ENCODE assay signal across 8 mouse cellular contexts in genomic region chr7:19663940-19664339, GRCm38 (mm10). TPM values are rescaled to one million over a fixed set of nuclear protein-coding genes. Genes with fewer than 3 reads are reported as not detected.
DNase-seq lines count a peak whose midpoint lies in the region; ATAC-seq and TF ChIP-seq lines count a peak whose summit lies in the region.

No protein-coding gene starts in this region.

- H3K9me3 ChIP-seq in heart, embryonic 11.5 days (replicated peaks; ENCODE audit: control insufficient read depth, low read length): no peaks in the 10 kb centered on the region
- H3K9me3 ChIP-seq in ES-Bruce4 (replicated peaks; ENCODE audit: control insufficient read depth, insufficient read depth, low read length, poor library complexity, severe bottlenecking): no peaks in the 10 kb centered on the region
- no peaks in the 10 kb centered on the region for H3K9me3 ChIP-seq in erythroblast, embryonic 14.5 days (ENCODE audit: control insufficient read depth, low read length)
- H3K9me3 ChIP-seq in limb, embryonic 14.5 days (ENCODE audit: control insufficient read depth, low read length): no peaks in the 10 kb centered on the region
- no peaks in the 10 kb centered on the region for H3K9me3 ChIP-seq in stomach, embryonic 15.5 days

- no peak overlapping the region for H3K27ac ChIP-seq in heart, embryonic 11.5 days (ENCODE audit: low read depth, low read length)
- H3K27ac ChIP-seq in ES-Bruce4 (ENCODE audit: insufficient read depth, low read length): no peak overlapping the region
- no peak overlapping the region for H3K27ac ChIP-seq in limb, embryonic 14.5 days (replicated peaks; ENCODE audit: low read depth, low read length)
- H3K27ac ChIP-seq in stomach, embryonic 15.5 days: 0 out of 2 replicates have a peak overlapping the region, but pooled peaks have one; percentile 96

- 12% methylated on average over 8 of the region's 8 CpGs for WGBS in heart, embryonic 11.5 days (ENCODE audit: insufficient replicate concordance)
- 13% methylated on average over 8 of the region's 8 CpGs for WGBS in limb, embryonic 14.5 days
- 10% methylated on average over 8 of the region's 8 CpGs for WGBS in stomach, embryonic 15.5 days

- no peak for TF ChIP-seq CTCF in ES-Bruce4 (IDR thresholded peaks at IDR 0.05; ENCODE audit: low read depth, low read length)

- no peak for TF ChIP-seq EP300 in ES-Bruce4 (IDR thresholded peaks at IDR 0.05; ENCODE audit: insufficient read depth, low read depth, low read length)

- peak overlapping the region; percentile 79 for H3K4me2 ChIP-seq in heart, embryonic 11.5 days
- peak overlapping the region; percentile 87 for H3K4me2 ChIP-seq in limb, embryonic 14.5 days (replicated peaks; ENCODE audit: low read depth, low read length, severe bottlenecking)
- peak overlapping the region; percentile 83 for H3K4me2 ChIP-seq in stomach, embryonic 15.5 days

- intact Hi-C loops in heart, postnatal 14 days (cut with DNase I): no loop called here

- TF ChIP-seq POLR2A in ES-Bruce4 (IDR thresholded peaks at IDR 0.05; ENCODE audit: insufficient read depth, low read length): no peak
- TF ChIP-seq POLR2A in limb, embryonic 14.5 days (IDR thresholded peaks at IDR 0.05; ENCODE audit: borderline replicate concordance, extremely low read depth, insufficient read depth, insufficient read length): no peak

- 0 out of 2 replicates have a peak, but pooled peaks cover 2% of the 10 kb centered on the region for H3K36me3 ChIP-seq in heart, embryonic 11.5 days (ENCODE audit: control insufficient read depth, insufficient read depth, low read length)
- peaks cover 9% of the 10 kb centered on the region for H3K36me3 ChIP-seq in ES-Bruce4 (ENCODE audit: control insufficient read depth, insufficient read depth, low read length, poor library complexity, severe bottlenecking)
- H3K36me3 ChIP-seq in erythroblast, embryonic 14.5 days (ENCODE audit: control insufficient read depth): peaks cover 44% of the 10 kb centered on the region
- H3K36me3 ChIP-seq in limb, embryonic 14.5 days (ENCODE audit: control insufficient read depth, insufficient read depth, low read length): peaks cover 21% of the 10 kb centered on the region
- 0 out of 2 replicates have a peak, but pooled peaks cover 6% of the 10 kb centered on the region for H3K36me3 ChIP-seq in stomach, embryonic 15.5 days

- DNase-seq in heart, postnatal 14 days: no peak
- DNase-seq in limb, embryonic 14.5 days (ENCODE audit: low spot score): no peak
- DNase-seq in gastrocnemius, postnatal 10 days: no peak
- DNase-seq in adrenal gland, adult 18-20 months (ENCODE audit: low spot score in 2 of 2): no peak

- no peaks in the 10 kb centered on the region for H3K27me3 ChIP-seq in heart, embryonic 11.5 days (ENCODE audit: control insufficient read depth, insufficient read depth, low read length)
- no peaks in the 10 kb centered on the region for H3K27me3 ChIP-seq in ES-Bruce4 (ENCODE audit: control insufficient read depth, insufficient read depth, low read length, poor library complexity, severe bottlenecking)
- no peaks in the 10 kb centered on the region for H3K27me3 ChIP-seq in erythroblast, embryonic 14.5 days (ENCODE audit: control insufficient read depth)
- H3K27me3 ChIP-seq in limb, embryonic 14.5 days (ENCODE audit: control insufficient read depth, insufficient read depth, low read length): no peaks in the 10 kb centered on the region
- no peaks in the 10 kb centered on the region for H3K27me3 ChIP-seq in stomach, embryonic 15.5 days (replicated peaks)

- H3K4me3 ChIP-seq in heart, embryonic 11.5 days (ENCODE audit: low read depth, low read length): peak overlapping the region; percentile 100
- H3K4me3 ChIP-seq in ES-Bruce4 (ENCODE audit: low read depth, low read length): peak overlapping the region; percentile 99
- H3K4me3 ChIP-seq in erythroblast, embryonic 14.5 days (replicated peaks): peak overlapping the region; percentile 93
- peak overlapping the region; percentile 100 for H3K4me3 ChIP-seq in limb, embryonic 14.5 days (replicated peaks; ENCODE audit: low read length)
- peak overlapping the region; percentile 100 for H3K4me3 ChIP-seq in stomach, embryonic 15.5 days (replicated peaks)

- no peak for ATAC-seq in heart, embryonic 11.5 days (replicated peaks; ENCODE audit: insufficient number of reproducible peaks, low FRiP score, low TSS enrichment)
- ATAC-seq in limb, embryonic 14.5 days (ENCODE audit: low FRiP score, low read depth): no peak
- ATAC-seq in stomach, embryonic 15.5 days (ENCODE audit: insufficient read depth, low FRiP score, low read depth): no peak

- H3K9ac ChIP-seq in heart, embryonic 11.5 days (ENCODE audit: low read depth, low read length): peak overlapping the region; percentile 99
- H3K9ac ChIP-seq in ES-Bruce4 (ENCODE audit: low read depth, poor library complexity, severe bottlenecking): peak overlapping the region; percentile 99
- peak overlapping the region; percentile 97 for H3K9ac ChIP-seq in limb, embryonic 14.5 days (ENCODE audit: low read depth, low read length, severe bottlenecking)
- peak overlapping the region; percentile 99 for H3K9ac ChIP-seq in stomach, embryonic 15.5 days

- peaks cover 17% of the 10 kb centered on the region for H3K4me1 ChIP-seq in heart, embryonic 11.5 days (ENCODE audit: control insufficient read depth, insufficient read depth, low read length)
- H3K4me1 ChIP-seq in ES-Bruce4 (ENCODE audit: control insufficient read depth, insufficient read depth, low read length): no peaks in the 10 kb centered on the region
- H3K4me1 ChIP-seq in erythroblast, embryonic 14.5 days (ENCODE audit: control insufficient read depth): peaks cover 46% of the 10 kb centered on the region
- H3K4me1 ChIP-seq in limb, embryonic 14.5 days (ENCODE audit: control insufficient read depth, insufficient read depth, low read length): peaks cover 10% of the 10 kb centered on the region
- H3K4me1 ChIP-seq in stomach, embryonic 15.5 days: peaks cover 17% of the 10 kb centered on the region

RNA-seq across cellular contexts. Expression of gene Clptm1, which starts 0.9 kb away (rescaled TPM):
- 86.8 and 89.4 TPM in 2 replicates for polyA plus RNA-seq in heart, embryonic 11.5 days (2014; fragmentation: Nextera tagmentation; extraction: Ambion mirVana)
- 10 to 100 TPM; 80.2 to 82.8 TPM for total RNA-seq in heart, postnatal 14 days (2021)
- polyA plus RNA-seq in ES-Bruce4 (2011; ENCODE audit: insufficient read depth, insufficient read length, low read depth, missing spikeins): 49.6 and 52.7 TPM in 2 replicates
- 15.2 and 16.7 TPM in 2 replicates for polyA plus RNA-seq in erythroblast, embryonic 14.5 days (2012)
- polyA plus RNA-seq in limb, embryonic 14.5 days (2012; rRNA removed): 68.8 and 85.9 TPM in 2 replicates
- 90.2 and 95.4 TPM in 2 replicates for polyA plus RNA-seq in limb, embryonic 14.5 days (2014; fragmentation: Nextera tagmentation; extraction: Ambion mirVana)
- polyA plus RNA-seq in stomach, embryonic 15.5 days (2015; fragmentation: Nextera tagmentation; extraction: Ambion mirVana): 79.7 and 85.8 TPM in 2 replicates
- 10 to 100 TPM; 45.7 to 48.2 TPM for total RNA-seq in gastrocnemius, postnatal 10 days (2021)
- 100 to 1,000 TPM; 136 to 157 TPM for total RNA-seq in adrenal gland, adult 18-20 months (2021)

RNA-seq across cellular contexts. Expression of gene Apoc2, which starts 13.8 kb away (rescaled TPM):
- 4.9 TPM in 1 of 2 replicates, not detected in the other for polyA plus RNA-seq in heart, embryonic 11.5 days (2014; fragmentation: Nextera tagmentation; extraction: Ambion mirVana)
- total RNA-seq in heart, postnatal 14 days (2021): under 1 TPM; 0.41 to 0.55 TPM
- polyA plus RNA-seq in ES-Bruce4 (2011; ENCODE audit: insufficient read depth, insufficient read length, low read depth, missing spikeins): 1.2 TPM in 1 of 2 replicates, not detected in the other
- polyA plus RNA-seq in erythroblast, embryonic 14.5 days (2012): 0.32 and 0.99 TPM in 2 replicates
- 1.2 and 1.4 TPM in 2 replicates for polyA plus RNA-seq in limb, embryonic 14.5 days (2012; rRNA removed)
- polyA plus RNA-seq in limb, embryonic 14.5 days (2014; fragmentation: Nextera tagmentation; extraction: Ambion mirVana): 1.5 TPM in 1 of 2 replicates, not detected in the other
- polyA plus RNA-seq in stomach, embryonic 15.5 days (2015; fragmentation: Nextera tagmentation; extraction: Ambion mirVana): 47.3 and 98.1 TPM in 2 replicates
- under 1 TPM in 1 of 2 experiments, not detected in 1; 0.61 TPM for total RNA-seq in gastrocnemius, postnatal 10 days (2021)
- total RNA-seq in adrenal gland, adult 18-20 months (2021): 1 to 10 TPM; 1.1 to 2.1 TPM

RNA-seq across cellular contexts. Expression of gene Gm44805, which starts 17.3 kb away (rescaled TPM):
- 1.2 TPM in 1 of 2 replicates, not detected in the other for polyA plus RNA-seq in heart, embryonic 11.5 days (2014; fragmentation: Nextera tagmentation; extraction: Ambion mirVana)
- total RNA-seq in heart, postnatal 14 days (2021): not detected
- not detected in 2 replicates for polyA plus RNA-seq in ES-Bruce4 (2011; ENCODE audit: insufficient read depth, insufficient read length, low read depth, missing spikeins)
- not detected in 2 replicates for polyA plus RNA-seq in erythroblast, embryonic 14.5 days (2012)
- polyA plus RNA-seq in limb, embryonic 14.5 days (2012; rRNA removed): not detected in 2 replicates
- polyA plus RNA-seq in limb, embryonic 14.5 days (2014; fragmentation: Nextera tagmentation; extraction: Ambion mirVana): not detected in 2 replicates
- polyA plus RNA-seq in stomach, embryonic 15.5 days (2015; fragmentation: Nextera tagmentation; extraction: Ambion mirVana): 3.1 TPM in 1 of 2 replicates, not detected in the other
- not detected for total RNA-seq in gastrocnemius, postnatal 10 days (2021)
- total RNA-seq in adrenal gland, adult 18-20 months (2021): under 1 TPM in 1 of 2 experiments, not detected in 1; 0.50 TPM

RNA-seq across cellular contexts. Expression of gene Apoc4, which starts 17.3 kb away (rescaled TPM):
- polyA plus RNA-seq in heart, embryonic 11.5 days (2014; fragmentation: Nextera tagmentation; extraction: Ambion mirVana): 0.34 TPM in 1 of 2 replicates, not detected in the other
- total RNA-seq in heart, postnatal 14 days (2021): not detected
- 1.1 TPM in 1 of 2 replicates, not detected in the other for polyA plus RNA-seq in ES-Bruce4 (2011; ENCODE audit: insufficient read depth, insufficient read length, low read depth, missing spikeins)
- polyA plus RNA-seq in erythroblast, embryonic 14.5 days (2012): 0.10 and 0.20 TPM in 2 replicates
- 0.14 TPM in 1 of 2 replicates, not detected in the other for polyA plus RNA-seq in limb, embryonic 14.5 days (2012; rRNA removed)
- not detected in 2 replicates for polyA plus RNA-seq in limb, embryonic 14.5 days (2014; fragmentation: Nextera tagmentation; extraction: Ambion mirVana)
- 8.0 and 23.5 TPM in 2 replicates for polyA plus RNA-seq in stomach, embryonic 15.5 days (2015; fragmentation: Nextera tagmentation; extraction: Ambion mirVana)
- total RNA-seq in gastrocnemius, postnatal 10 days (2021): under 1 TPM in 1 of 2 experiments, not detected in 1; 0.54 TPM
- total RNA-seq in adrenal gland, adult 18-20 months (2021): 100 to 1,000 TPM in 1 of 2 experiments, 10 to 100 TPM in 1; 31.6 to 112 TPM

RNA-seq across cellular contexts. Expression of gene Apoc1, which starts 28.5 kb away (rescaled TPM):
- polyA plus RNA-seq in heart, embryonic 11.5 days (2014; fragmentation: Nextera tagmentation; extraction: Ambion mirVana): 6.9 and 10.8 TPM in 2 replicates
- 1 to 10 TPM; 2.2 to 8.9 TPM for total RNA-seq in heart, postnatal 14 days (2021)
- 93.2 and 95.8 TPM in 2 replicates for polyA plus RNA-seq in ES-Bruce4 (2011; ENCODE audit: insufficient read depth, insufficient read length, low read depth, missing spikeins)
- polyA plus RNA-seq in erythroblast, embryonic 14.5 days (2012): 0.94 and 1.3 TPM in 2 replicates
- polyA plus RNA-seq in limb, embryonic 14.5 days (2012; rRNA removed): 9.1 and 16.4 TPM in 2 replicates
- 30.7 and 36.5 TPM in 2 replicates for polyA plus RNA-seq in limb, embryonic 14.5 days (2014; fragmentation: Nextera tagmentation; extraction: Ambion mirVana)
- polyA plus RNA-seq in stomach, embryonic 15.5 days (2015; fragmentation: Nextera tagmentation; extraction: Ambion mirVana): 36.2 and 52.7 TPM in 2 replicates
- 1 to 10 TPM in 1 of 2 experiments, not detected in 1; 4.1 TPM for total RNA-seq in gastrocnemius, postnatal 10 days (2021)
- total RNA-seq in adrenal gland, adult 18-20 months (2021): 100 to 1,000 TPM; 156 to 789 TPM
